In the genomic region with DNA sequence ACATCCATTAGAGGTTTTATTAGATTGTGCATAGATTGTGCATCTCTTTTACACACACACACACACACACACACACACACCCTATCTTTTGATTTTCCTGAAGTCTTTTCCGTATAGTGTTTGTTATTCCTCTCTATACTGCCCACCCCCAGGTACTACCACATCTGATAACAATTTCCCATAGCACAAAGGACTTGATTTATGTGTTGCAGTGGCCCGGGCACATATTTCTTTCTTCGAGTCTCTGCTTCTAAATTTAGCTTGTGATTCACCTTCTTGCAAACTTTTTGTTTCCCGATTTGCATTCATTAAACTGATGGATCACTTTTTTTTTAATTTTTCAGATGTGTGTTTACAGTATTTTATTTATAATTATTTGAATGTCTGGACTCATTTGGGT, we compare ENCODE assay signal across 29 mouse cellular contexts.
"Had no signal": no experiment of that assay in that cellular context is flagged by ENCODE, and none has a peak within 500 bp of the region (broad histone marks: within the 10 kb centered on the region; RNA-seq: fewer than 3 reads in every experiment).

No protein-coding gene starts in this region.

- H3K27me3 ChIP-seq: heart, embryonic 12.5 days; hindbrain, embryonic 12.5 days; intestine, embryonic 15.5 days; kidney, embryonic 15.5 days; limb, embryonic 12.5 days; liver, embryonic 13.5 days; liver, embryonic 15.5 days had no signal

- H3K4me3 ChIP-seq: heart, embryonic 10.5 days; heart, embryonic 12.5 days; hindbrain, embryonic 10.5 days; hindbrain, embryonic 12.5 days; intestine, embryonic 15.5 days; kidney, embryonic 15.5 days; layer of hippocampus, adult 2 months; left cerebral cortex, adult 2 months; limb, embryonic 10.5 days; limb, embryonic 12.5 days; liver, embryonic 13.5 days; liver, embryonic 15.5 days had no signal

- H3K9ac ChIP-seq: heart, embryonic 12.5 days; hindbrain, embryonic 12.5 days; hindbrain, embryonic 14.5 days; intestine, embryonic 15.5 days; kidney, embryonic 15.5 days; limb, embryonic 12.5 days; liver, embryonic 13.5 days; liver, embryonic 15.5 days; liver, postnatal 0 days had no signal

- H3K27ac ChIP-seq: heart, embryonic 10.5 days; hindbrain, embryonic 10.5 days; hindbrain, embryonic 12.5 days; hindbrain, embryonic 14.5 days; intestine, embryonic 15.5 days; kidney, embryonic 15.5 days; kidney, postnatal 0 days; layer of hippocampus, adult 2 months; left cerebral cortex, adult 2 months; limb, embryonic 10.5 days; limb, embryonic 12.5 days; liver, embryonic 13.5 days; liver, embryonic 15.5 days had no signal

- H3K36me3 ChIP-seq: heart, embryonic 10.5 days; heart, embryonic 12.5 days; hindbrain, embryonic 10.5 days; hindbrain, embryonic 12.5 days; intestine, embryonic 15.5 days; kidney, embryonic 15.5 days; limb, embryonic 10.5 days; limb, embryonic 12.5 days; liver, embryonic 13.5 days; liver, embryonic 15.5 days had no signal

- H3K4me2 ChIP-seq: heart, embryonic 12.5 days; hindbrain, embryonic 12.5 days; hindbrain, embryonic 14.5 days; intestine, embryonic 15.5 days; kidney, embryonic 15.5 days; limb, embryonic 12.5 days; liver, embryonic 11.5 days; liver, embryonic 13.5 days; liver, embryonic 15.5 days had no signal

- H3K4me1 ChIP-seq: heart, embryonic 10.5 days; heart, embryonic 12.5 days; hindbrain, embryonic 10.5 days; hindbrain, embryonic 12.5 days; intestine, embryonic 15.5 days; kidney, embryonic 15.5 days; limb, embryonic 12.5 days; liver, embryonic 13.5 days; liver, embryonic 15.5 days had no signal

- ATAC-seq: hindbrain, embryonic 16.5 days; inflammation-experienced regulatory T-cells, adult 6 months; intestine, embryonic 15.5 days; intestine, postnatal 0 days; liver, postnatal 0 days had no signal

- H3K9me3 ChIP-seq: heart, embryonic 10.5 days; heart, embryonic 12.5 days; hindbrain, embryonic 10.5 days; hindbrain, embryonic 12.5 days; intestine, embryonic 15.5 days; kidney, embryonic 15.5 days; limb, embryonic 10.5 days; limb, embryonic 12.5 days; liver, embryonic 13.5 days; liver, embryonic 15.5 days had no signal

- DNase-seq: gastrocnemius, postnatal 14 days; gastrocnemius, postnatal 36 days; heart, adult 18-20 months; heart, postnatal 10 days; heart, postnatal 4 days; kidney, adult 18-20 months; kidney, adult 8-10 months; kidney, postnatal 14 days; kidney, postnatal 36 days; liver; liver, embryonic 13.5 days; liver, postnatal 0 days had no signal
